Mouse (Mus musculus) Patski (cell line): ENCODE results near the gene Gps2. TPM values are rescaled to one million over a fixed set of nuclear protein-coding genes. Genes with fewer than 3 reads are reported as not detected.

Source experiments
- ATAC-seq: fragments of 100-300 bp; one replicate; pipeline ENCODE4 v1.8.0; 2021
- CTCF ChIA-PET: fragments of 350-600 bp; sonication (Branson Sonifier 250); formaldehyde crosslinking; loops from one replicate; lab custom pipeline; 2022; ENCODE audit warnings: inconsistent platforms; lab: Charles Lee
- POLR2A ChIA-PET: fragments of 350-600 bp; sonication (Branson Sonifier 250); formaldehyde crosslinking; loops from one replicate; lab custom pipeline; 2022; ENCODE audit warnings: antibody characterized with exemption, inconsistent platforms; lab: Charles Lee
- DNase-seq: peaks from one replicate; pipeline ENCODE4 v3.0.0-alpha.2; 2011; ENCODE audit warnings: low read depth, low spot score
- H3K27me3 ChIP-seq: fragments of 371-371 bp; one replicate; pipeline ENCODE4 v1.5.1; 2021
- CTCF ChIP-seq: fragments of 100-300 bp; IDR thresholded peaks from one replicate; pipeline ENCODE4 v1.5.1; 2021
- in situ Hi-C: fragments of 300-500 bp; cut with MboI; formaldehyde crosslinking; loops from 3 replicates; pipeline ENCODE4 v1.11.1; 2018; ENCODE audit warnings: low pct_unique_long_range_greater_than_20kb, mixed read lengths
- polyA plus RNA-seq: library from polyadenylated mRNA; unstranded; gene quantifications from one replicate; pipeline ENCODE4 v1.2.3, GENCODE M21; 2021

The Gps2 gene
- polyA plus RNA-seq, 1 experiment from 2014 or later, result 55.6 TPM

DNA sequence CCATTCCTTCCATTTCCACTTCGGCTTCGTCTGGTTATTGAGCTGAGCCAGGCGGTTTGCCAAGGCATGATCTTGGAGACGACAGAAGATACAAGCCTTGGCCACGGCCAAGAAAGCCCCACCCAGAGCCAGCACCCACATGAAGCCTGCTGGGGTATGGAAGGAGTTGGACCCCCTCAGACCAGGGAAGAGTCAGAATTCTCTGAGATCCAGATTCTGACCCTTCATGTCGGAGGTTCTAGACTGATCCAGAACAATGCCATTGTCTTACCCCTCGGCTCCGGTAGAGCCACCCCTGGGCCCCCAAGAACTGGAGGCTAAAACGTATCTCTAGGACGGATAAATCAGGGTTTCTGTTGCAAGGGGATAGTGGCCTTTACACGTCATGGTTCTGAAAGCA, 35.8 kb upstream of the Gps2 start, which contains the start of gene Tmem95:
Gene Tmem95, minus strand, starts transcription at position 141 of the 400 bp plus-strand sequence.
- in situ Hi-C loops, result loop anchor here (5.0 kb wide), 3 partner anchors 71 to 196 kb away; partner anchors contain the start of genes Polr2a, Senp3 and Tmem102
- no peak for DNase-seq
- POLR2A ChIA-PET, result interaction anchor here (1.8 kb wide), 1 partner anchor 119 kb away, joined by 5 read pairs; the partner anchor contains the start of gene Polr2a
- no peaks in the 10 kb centered on the region for H3K27me3 ChIP-seq
- CTCF ChIA-PET, result interaction anchor here (0.8 to 2.1 kb wide), 6 partner anchors 42 to 144 kb away, joined by 3 to 12 read pairs (median 3); partner anchors contain the start of gene Fgf11
- no peak for TF ChIP-seq CTCF
- ATAC-seq, result no peak

DNA sequence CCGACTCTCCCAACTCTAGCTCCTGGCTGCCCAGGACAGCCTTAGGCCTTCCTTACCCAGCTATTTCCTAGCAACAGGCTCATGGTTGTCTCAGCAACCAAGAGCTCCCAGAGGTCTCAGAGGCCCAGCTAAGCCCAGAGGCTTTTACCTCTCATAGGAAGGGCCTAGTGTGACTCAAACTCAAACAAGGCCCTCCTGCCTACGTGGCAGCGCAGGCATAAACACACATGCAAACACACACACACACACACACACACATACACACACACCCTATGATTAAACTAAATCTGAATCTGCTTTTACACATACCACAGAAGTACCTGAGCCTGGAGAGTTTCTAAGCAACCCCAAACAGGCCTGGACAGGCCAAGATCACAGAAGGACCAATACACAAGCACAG, 35.3 kb upstream of the Gps2 start:
- no peaks in the 10 kb centered on the region for H3K27me3 ChIP-seq
- no peak for ATAC-seq
- POLR2A ChIA-PET, result interaction anchor here (1.8 kb wide), 1 partner anchor 119 kb away, joined by 5 read pairs; the partner anchor contains the start of gene Polr2a
- no peak for TF ChIP-seq CTCF
- CTCF ChIA-PET, result interaction anchor here (0.8 to 2.1 kb wide), 6 partner anchors 44 to 128 kb away, joined by 3 to 12 read pairs (median 5); partner anchors contain the start of gene Fgf11
- no peak for DNase-seq
- in situ Hi-C loops, result loop anchor here (5.0 kb wide), 3 partner anchors 71 to 196 kb away; partner anchors contain the start of genes Polr2a, Senp3 and Tmem102

DNA sequence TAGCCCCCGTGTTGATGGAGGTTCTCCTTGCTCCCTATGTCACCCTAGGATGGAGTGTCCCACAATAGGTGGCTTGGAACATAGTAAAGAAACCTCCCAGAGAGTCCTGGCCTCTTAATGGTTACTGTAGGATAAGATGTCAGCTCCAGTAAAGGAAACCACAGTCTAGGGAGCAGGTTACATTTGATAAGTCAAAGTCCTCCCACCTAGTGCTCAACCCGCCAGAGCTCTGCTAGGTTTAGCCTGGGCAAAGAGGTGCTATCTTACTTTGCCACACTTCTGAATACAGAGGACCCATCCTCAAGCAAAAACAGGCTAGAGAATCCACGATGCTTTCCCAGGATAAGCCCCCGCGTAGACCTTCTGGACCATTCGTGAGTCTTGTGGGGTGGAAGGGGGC, 34.7 kb upstream of the Gps2 start:
- ChIA-PET CTCF (interaction anchor here (1.0 to 2.1 kb wide), 6 partner anchors 37 to 122 kb away, joined by 3 to 12 read pairs (median 5); partner anchors contain the start of gene Fgf11), POLR2A (interaction anchor here (1.8 kb wide), 1 partner anchor 120 kb away, joined by 5 read pairs; the partner anchor contains the start of gene Polr2a)
- ATAC-seq (no peak), DNase-seq (no peak)
- no peak for TF ChIP-seq CTCF
- in situ Hi-C loops, result loop anchor here (5.0 kb wide), 3 partner anchors 72 to 197 kb away; partner anchors contain the start of genes Polr2a, Senp3 and Tmem102
- H3K27me3 ChIP-seq, result no peaks in the 10 kb centered on the region

DNA sequence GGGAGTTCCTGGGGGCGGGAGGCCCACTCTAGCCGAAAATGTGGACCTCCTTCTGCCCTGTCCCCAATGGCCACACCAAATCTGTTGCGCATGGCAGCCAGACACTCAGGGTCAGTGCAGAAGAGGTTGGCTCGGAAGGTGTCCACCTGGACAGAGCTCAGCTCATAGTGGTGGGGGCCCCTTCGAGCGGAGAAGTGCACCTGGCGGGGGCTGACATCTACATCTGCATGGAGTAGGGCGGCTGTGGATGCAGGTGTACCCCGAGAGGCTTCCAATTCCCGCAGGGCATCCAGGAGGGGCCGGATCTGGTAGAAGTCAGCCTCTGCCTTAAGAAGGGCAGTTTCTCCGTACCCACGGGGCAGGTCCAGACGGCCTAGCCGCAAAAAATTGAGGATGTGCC, 34.0 kb upstream of the Gps2 start:
- no peaks in the 10 kb centered on the region for H3K27me3 ChIP-seq
- DNase-seq, result no peak
- in situ Hi-C loops, result loop anchor here (5.0 kb wide), 3 partner anchors 72 to 197 kb away; partner anchors contain the start of genes Polr2a, Senp3 and Tmem102
- no peak for ATAC-seq
- CTCF ChIA-PET, result interaction anchor here (1.0 to 1.6 kb wide), 5 partner anchors 38 to 73 kb away, joined by 3 to 6 read pairs (median 5); no protein-coding TSS in a partner anchor
- POLR2A ChIA-PET, result interaction anchor here (1.8 to 2.9 kb wide), 2 partner anchors 21 to 120 kb away, joined by 5 to 16 read pairs; partner anchors contain the start of genes 2810408A11Rik, Neurl4 and Polr2a
- TF ChIP-seq CTCF, result no peak

GRCm38 (mm10) chr11:69880506-69880852, 33.2 kb upstream of the Gps2 start:
- in situ Hi-C loops, result no loop called here
- TF ChIP-seq CTCF, result no peak
- DNase-seq (peak; percentile 64), ATAC-seq (peak; percentile 20)
- ChIA-PET POLR2A (interaction anchor here (0.7 to 2.9 kb wide), 2 partner anchors 20 to 41 kb away, joined by 3 to 16 read pairs; partner anchors contain the start of genes 2810408A11Rik, Eif5a and Neurl4), CTCF (interaction anchor here (1.0 to 1.6 kb wide), 5 partner anchors 19 to 73 kb away, joined by 3 to 5 read pairs (median 3); partner anchors contain the start of gene Ybx2)
- no peaks in the 10 kb centered on the region for H3K27me3 ChIP-seq

DNA sequence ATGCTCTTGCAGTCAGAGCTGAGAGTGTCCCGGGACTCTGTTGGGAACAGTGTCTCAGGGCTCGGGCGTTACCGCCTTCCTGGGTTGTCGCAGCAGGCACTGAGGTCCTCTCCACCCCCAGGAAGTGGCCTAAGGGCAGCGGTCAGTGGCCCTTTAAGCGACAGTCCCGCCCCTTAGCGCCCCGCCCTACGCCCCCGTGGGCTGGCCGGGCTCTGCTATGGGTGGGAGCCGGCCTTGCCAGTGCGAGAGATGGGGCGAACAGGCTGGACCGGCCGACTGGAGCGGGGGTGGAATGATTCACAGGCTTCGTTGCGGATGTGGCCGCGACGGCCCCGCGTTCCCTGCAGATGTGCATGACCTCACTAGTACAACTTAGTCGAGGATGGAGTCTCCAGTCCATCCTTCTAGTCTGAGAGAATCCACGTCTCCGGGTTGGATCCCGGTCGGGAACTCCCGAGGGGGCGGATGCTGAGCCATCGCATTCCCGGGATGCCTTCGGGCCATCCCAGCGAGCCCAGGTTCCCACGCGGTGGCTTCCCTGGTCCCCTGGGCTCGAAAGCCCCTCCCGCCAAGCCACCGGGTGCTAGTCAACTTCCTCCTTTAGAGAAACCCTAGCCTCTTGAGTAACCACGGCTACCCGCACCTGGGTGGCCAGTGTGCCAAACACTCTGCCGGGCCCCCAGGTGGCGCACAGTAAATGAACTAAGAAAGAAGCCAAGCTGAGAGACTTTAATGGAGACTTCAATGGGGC, 32.7 kb upstream of the Gps2 start, which contains the start of gene Kctd11:
Gene Kctd11, minus strand, starts transcription at position 554 of the 751 bp plus-strand sequence.
- TF ChIP-seq CTCF, result no peak
- in situ Hi-C loops, result no loop called here
- ChIA-PET POLR2A (interaction anchor here (0.7 to 2.9 kb wide), 2 partner anchors 20 to 40 kb away, joined by 3 to 16 read pairs; partner anchors contain the start of genes 2810408A11Rik, Eif5a and Neurl4), CTCF (interaction anchor here (1.0 to 1.6 kb wide), 5 partner anchors 19 to 72 kb away, joined by 3 to 5 read pairs (median 3); partner anchors contain the start of gene Ybx2)
- peak; percentile 68 for DNase-seq
- H3K27me3 ChIP-seq, result no peaks in the 10 kb centered on the region
- peak; percentile 72 for ATAC-seq

- TF ChIP-seq CTCF, result no peak
- H3K27me3 ChIP-seq, result no peaks in the 10 kb centered on the region
- ChIA-PET CTCF (interaction anchor here (1.6 kb wide), 1 partner anchor 17 kb away, joined by 10 read pairs; no protein-coding TSS in a partner anchor), POLR2A (interaction anchor here (0.6 to 2.9 kb wide), 3 partner anchors 19 to 125 kb away, joined by 3 to 16 read pairs (median 3); partner anchors contain the start of genes 2810408A11Rik and Neurl4)
- no peak for DNase-seq
- no peak for ATAC-seq
- in situ Hi-C loops, result no loop called here
Measured at GRCm38 (mm10) chr11:69881787-69882670, 31.7 kb upstream of the Gps2 start.

- POLR2A ChIA-PET, result interaction anchor here (1.6 kb wide), 1 partner anchor 17 kb away, joined by 15 read pairs; the partner anchor contains the start of genes 2810408A11Rik and Neurl4
- no peaks in the 10 kb centered on the region for H3K27me3 ChIP-seq
- ATAC-seq (no peak), DNase-seq (no peak)
- CTCF ChIA-PET, result interaction anchor here (0.7 to 1.7 kb wide), 6 partner anchors 9 to 26 kb away, joined by 3 to 10 read pairs (median 3); no protein-coding TSS in a partner anchor
- TF ChIP-seq CTCF, result no peak
- in situ Hi-C loops, result no loop called here
Measured at GRCm38 (mm10) chr11:69883066-69883465, 30.6 kb upstream of the Gps2 start.
